Mouse (Mus musculus) retina, embryonic 14.5 days (tissue): ENCODE measurements around the gene Gm5849.
"Not testable (repeated sequence)": the region's sequence is repeated elsewhere in the genome, so short reads cannot be mapped to it uniquely, and the experiment has no call there.

Experiments used
- DNase-seq: peaks from one replicate; pipeline ENCODE4 v3.0.0-alpha.2; 2015; ENCODE audit warnings: low spot score

The Gm5849 gene

DNA sequence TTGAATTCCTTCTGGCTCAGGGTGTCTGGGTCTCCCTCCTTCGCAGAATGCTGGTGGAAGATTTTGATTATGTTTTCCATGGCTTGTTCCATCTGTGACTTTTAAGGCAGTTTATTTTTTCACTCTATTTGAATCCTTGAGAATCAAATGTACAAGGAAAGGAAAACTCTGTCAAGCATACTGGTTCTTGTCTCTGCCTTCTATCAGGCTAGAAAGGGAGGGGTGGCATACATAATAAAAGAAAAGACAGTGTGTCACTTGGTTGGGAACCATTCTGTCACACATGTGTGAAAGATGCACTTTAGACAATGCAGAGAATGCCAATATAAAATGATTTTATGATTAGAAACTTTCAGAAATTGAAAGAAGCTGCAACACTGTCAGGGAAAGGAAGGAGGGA, at the start of gene Gm5849:
Gm5849 (minus strand) TSS at position 101 of the 400 bp plus-strand sequence.
- DNase-seq = not testable (repeated sequence)

GRCm38 (mm10) chr3:90749658-90750057, 28.0 kb downstream of the Gm5849 start:
- DNase-seq = no peak

DNA sequence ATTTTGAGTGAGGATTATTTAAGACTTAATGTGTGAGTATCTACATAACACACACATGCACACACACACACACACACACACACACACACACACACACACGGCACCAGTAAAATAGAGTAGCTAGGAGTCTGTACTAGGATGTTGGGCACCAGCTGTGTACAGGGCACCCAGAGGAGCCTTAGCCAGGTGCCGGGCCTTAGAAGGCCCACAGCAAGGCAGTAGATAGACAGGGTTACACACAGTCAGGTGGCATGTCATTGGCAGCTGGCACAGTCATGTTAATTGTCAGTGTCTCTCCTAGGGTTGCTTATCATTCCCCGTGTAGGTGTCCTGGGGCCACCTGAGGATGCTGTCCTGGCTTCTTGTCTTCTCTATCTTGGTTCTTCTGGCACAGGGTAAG, 51.1 kb downstream of the Gm5849 start, which contains the start of gene Pglyrp4:
Pglyrp4 (plus strand) TSS at position 301 of the 400 bp plus-strand sequence.
- no peak for DNase-seq
